Mouse (Mus musculus) neutrophil, adult 5-6 weeks (primary cell): ENCODE measurements around the gene Madd. TPM values are rescaled to one million over a fixed set of nuclear protein-coding genes. Genes with fewer than 3 reads are reported as not detected.
"Not testable (repeated sequence)": the region's sequence is repeated elsewhere in the genome, so short reads cannot be mapped to it uniquely, and the experiment has no call there.

Experiments used
- ATAC-seq: fragments of 151-379, 151-347 bp; 2 replicates; pipeline ENCODE4 v1.8.0; 2017; ENCODE audit warnings: mild to moderate bottlenecking, moderate TSS enrichment; ENCODE audit not compliant: insufficient number of reproducible peaks, poor library complexity, low FRiP score, severe bottlenecking; ENCODE audit errors: extremely low read depth
- total RNA-seq: library from RNA; stranded (forward); fragments of 200-1000 nt; gene quantifications from 2 replicates; pipeline ENCODE4 v1.2.3, GENCODE M21; 2017

Madd gene
- total RNA-seq, 1 experiment from 2014 or later: 126 TPM

DNA sequence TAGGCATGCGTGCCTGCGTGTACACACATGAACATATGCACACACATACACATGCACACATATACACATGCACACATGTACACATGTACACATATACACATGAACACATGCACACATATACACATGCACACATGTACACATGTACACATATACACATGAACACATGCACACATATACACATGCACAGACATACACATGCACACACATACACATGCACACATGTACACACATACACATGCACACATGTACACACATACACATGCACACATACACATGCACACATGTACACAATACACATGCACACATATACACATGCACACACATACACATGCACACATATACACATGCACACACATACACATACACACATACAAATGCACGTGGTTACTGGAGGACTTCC lies 71.8 kb downstream of the Madd start:
- not testable (repeated sequence) for ATAC-seq

- no peak for ATAC-seq
Measured at GRCm38 (mm10) chr2:91110429-91110828, 73.2 kb downstream of the Madd start.

- no peak for ATAC-seq
Measured at GRCm38 (mm10) chr2:91109807-91110385, 73.7 kb downstream of the Madd start.

DNA sequence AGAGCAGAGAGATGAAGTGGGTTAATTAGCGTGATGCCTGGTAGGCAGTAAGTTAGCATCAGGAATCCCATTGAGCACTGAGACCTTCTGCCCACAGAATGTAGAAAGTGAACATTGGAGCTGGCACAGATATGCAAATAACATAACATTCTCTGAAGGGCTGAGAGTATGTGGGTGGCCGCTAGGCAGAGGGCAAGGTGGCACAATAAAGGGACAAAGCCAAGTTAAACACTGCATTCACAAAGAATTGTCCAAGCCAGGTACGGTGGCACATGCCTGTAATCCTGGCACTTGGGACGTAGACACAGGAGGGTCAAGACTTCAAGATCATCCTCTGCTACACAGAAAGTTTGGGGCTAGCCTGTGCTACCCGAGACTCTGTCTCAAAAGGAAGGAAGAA lies 74.4 kb downstream of the Madd start:
- ATAC-seq: no peak

DNA sequence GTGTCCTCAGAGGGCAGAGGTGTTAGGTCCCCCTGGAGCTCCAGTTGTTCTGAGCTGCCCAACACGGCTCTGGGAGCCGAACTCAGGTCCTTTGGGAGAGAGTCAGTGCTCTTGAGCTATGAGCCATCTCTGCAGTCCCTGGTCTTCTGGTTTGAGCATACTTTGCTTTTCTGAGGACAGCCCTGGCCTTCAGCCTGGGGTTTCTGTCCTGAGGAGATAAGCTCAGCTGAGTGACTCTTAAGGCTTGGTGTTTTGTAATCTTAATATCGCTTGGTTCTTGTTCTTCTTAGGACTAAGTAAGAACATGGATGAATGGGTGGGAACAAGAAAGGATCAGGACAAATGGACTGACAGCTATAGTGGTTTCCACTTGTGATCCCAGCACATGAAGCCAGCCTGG lies 75.5 kb downstream of the Madd start:
- no peak for ATAC-seq

DNA sequence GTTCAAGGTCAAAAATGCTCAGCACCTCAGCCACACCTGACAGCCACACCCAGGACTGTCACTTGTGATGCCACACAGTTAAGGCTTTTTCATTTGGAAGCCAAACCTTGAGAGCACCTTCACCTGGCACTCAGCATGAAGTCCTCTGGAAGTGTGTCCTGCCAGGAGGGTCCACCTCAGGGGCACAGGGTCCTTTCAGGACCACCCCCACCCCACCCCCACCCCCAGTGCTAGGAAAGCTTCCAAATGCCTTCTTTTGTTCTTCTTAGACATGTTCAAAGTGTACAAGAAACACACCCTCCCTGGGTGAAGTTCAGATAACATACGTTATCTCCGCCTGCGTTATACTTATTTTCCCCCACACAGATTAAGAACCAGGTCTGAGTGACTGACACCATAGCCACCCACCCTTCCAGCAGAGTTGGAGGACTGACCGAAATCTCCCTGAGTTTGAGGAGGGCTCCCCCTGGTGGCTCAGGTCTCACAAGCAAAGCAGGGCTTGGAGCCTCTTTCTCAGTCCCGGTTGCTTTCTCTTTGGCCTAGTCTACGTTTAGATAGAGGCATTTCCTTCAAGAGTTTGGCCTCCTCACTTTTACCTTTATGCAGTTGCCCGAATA lies 82.4 kb downstream of the Madd start:
- peak; percentile 63 for ATAC-seq

DNA sequence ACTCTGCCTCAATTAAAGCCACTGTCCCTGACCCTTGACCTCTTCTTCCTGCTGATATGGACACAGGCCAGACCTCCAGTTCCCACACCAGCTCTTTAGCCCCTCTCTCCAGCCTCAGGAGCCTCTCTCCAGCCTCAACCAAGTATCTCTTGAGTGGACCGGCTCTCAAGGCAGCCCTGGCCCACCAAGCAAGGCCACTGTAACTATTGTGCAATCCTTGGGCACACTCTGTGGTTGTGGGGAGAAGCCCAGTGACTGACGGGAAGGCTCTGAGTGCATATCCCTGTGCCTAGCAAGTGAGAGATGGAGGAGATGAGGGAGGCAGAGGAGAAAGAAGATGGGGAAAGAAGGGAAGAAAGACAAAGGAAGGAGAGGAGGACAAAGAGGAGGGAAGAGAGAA lies 85.5 kb downstream of the Madd start:
- ATAC-seq: no peak

GRCm38 (mm10) chr2:91097015-91097414 lies 86.6 kb downstream of the Madd start:
- ATAC-seq: no peak

DNA sequence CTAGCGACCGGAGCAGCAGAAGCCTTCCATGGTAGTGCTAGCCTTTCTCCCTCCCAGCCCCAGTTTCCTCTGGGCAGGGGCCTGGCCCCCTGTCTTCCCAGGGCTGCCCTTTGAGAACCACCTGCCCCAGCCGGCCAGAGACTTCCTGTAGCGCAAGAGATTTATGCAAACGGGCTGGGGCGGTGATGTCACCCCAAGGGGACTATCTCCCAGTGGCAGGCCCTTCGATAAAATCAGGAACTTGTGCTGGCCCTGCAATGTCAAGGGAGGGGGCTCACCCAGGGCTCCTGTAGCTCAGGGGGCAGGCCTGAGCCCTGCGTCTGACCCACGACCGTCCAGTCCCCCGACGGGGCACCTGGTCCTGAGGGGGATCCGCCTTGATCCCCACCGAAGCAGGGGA lies 87.1 kb downstream of the Madd start:
- ATAC-seq: peak; percentile 81

DNA sequence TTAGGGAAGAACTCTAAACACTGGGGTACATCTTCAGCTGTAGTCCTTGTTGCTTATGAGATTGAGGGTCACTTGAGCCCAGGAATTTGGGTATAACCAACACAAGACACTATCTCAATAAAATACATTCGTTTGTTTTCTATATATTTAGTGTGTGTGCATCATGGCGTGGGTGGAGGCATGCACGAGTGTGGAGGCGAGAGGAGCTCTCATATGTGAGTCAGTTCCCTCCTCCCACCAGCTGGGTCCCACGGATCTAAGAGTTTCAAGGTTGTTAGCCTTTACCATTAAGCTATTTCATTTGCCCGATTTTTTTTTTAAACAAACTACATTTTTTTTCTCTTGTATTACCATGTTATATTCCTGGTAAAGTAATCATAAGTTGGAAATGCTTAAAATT lies 92.8 kb downstream of the Madd start:
- ATAC-seq: no peak

- ATAC-seq: no peak
Measured at GRCm38 (mm10) chr2:91090208-91090607, 93.4 kb downstream of the Madd start.

- no peak for ATAC-seq
Measured at GRCm38 (mm10) chr2:91088987-91089386, 94.7 kb downstream of the Madd start.

DNA sequence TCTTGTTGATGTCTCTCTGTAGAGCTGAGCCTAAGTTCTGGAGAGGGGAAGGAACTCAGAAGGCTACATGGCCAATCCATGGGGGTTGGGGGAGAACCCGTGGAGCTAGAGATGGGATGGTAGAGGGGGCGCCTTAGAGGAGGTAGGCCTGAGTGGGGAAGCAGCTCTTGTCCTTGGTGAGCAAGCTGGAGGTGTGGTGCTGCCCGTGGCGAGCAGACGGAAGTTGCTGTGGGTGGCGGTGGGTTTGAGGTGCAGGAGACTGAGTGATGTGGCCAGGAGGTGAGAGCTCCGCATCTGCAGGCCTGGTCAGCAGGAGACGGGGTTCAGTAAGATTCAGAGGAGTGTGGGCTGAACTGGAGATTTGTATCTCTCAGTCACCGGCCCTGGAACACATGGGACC lies 96.2 kb downstream of the Madd start:
- ATAC-seq: no peak

Other genes with a start within 250 kb of the Madd start
- 41.1 and 53.0 TPM in 2 replicates for gene Celf1, start 243.5 kb downstream of the Madd start, total RNA-seq
- 0.47 TPM in 1 of 2 replicates, not detected in the other for gene Rapsn, start 148.2 kb downstream of the Madd start, total RNA-seq
- gene Psmc3, start 129.8 kb downstream of the Madd start, total RNA-seq: 132 and 144 TPM in 2 replicates
- 17.0 and 20.4 TPM in 2 replicates for gene Slc39a13, start 113.4 kb downstream of the Madd start, total RNA-seq
- 388 and 389 TPM in 2 replicates for gene Spi1, start 101.4 kb downstream of the Madd start, total RNA-seq
- gene Mybpc3, start 65.7 kb downstream of the Madd start, total RNA-seq: 1.3 and 2.1 TPM in 2 replicates
- gene Nr1h3, start 19.0 kb upstream of the Madd start, total RNA-seq: 0.58 and 0.74 TPM in 2 replicates
- gene Acp2, start 19.0 kb upstream of the Madd start, total RNA-seq: 8.1 and 9.1 TPM in 2 replicates
- gene Ddb2, start 53.1 kb upstream of the Madd start, total RNA-seq: 42.1 and 44.1 TPM in 2 replicates
- gene Pacsin3, start 72.1 kb upstream of the Madd start, total RNA-seq: not detected in 2 replicates
- gene Arfgap2, start 81.1 kb upstream of the Madd start, total RNA-seq: 46.5 and 48.3 TPM in 2 replicates